Mouse (Mus musculus) hindbrain, embryonic 11.5 days (tissue): ENCODE measurements around the gene Dmgdh. TPM values are rescaled to one million over a fixed set of nuclear protein-coding genes. Genes with fewer than 3 reads are reported as not detected.

Experiments used
- ATAC-seq: fragments of 200-750 bp; cut with Nextera tagmentation; 2 replicates; pipeline ENCODE4 v1.8.0; 2017; ENCODE audit warnings: mild to moderate bottlenecking, moderate TSS enrichment, moderate library complexity; ENCODE audit not compliant: low FRiP score
- DNase-seq: peaks from one replicate; pipeline ENCODE4 v3.0.0-alpha.2; 2015; ENCODE audit warnings: low spot score
- H3K27ac ChIP-seq: fragments of 300-500 bp; sonication (generic); 2 replicates; pipeline ENCODE4 v1.5.1; 2014; ENCODE audit warnings: mild to moderate bottlenecking, low read depth, low read length
- H3K27me3 ChIP-seq: fragments of 300-500 bp; sonication (generic); 2 replicates; pipeline ENCODE4 v1.6.1; 2014; ENCODE audit warnings: mild to moderate bottlenecking, low read length, moderate library complexity, mixed read lengths; ENCODE audit not compliant: control insufficient read depth, insufficient read depth
- H3K36me3 ChIP-seq: fragments of 300-500 bp; sonication (generic); 2 replicates; pipeline ENCODE4 v1.6.1; 2014; ENCODE audit warnings: mild to moderate bottlenecking, low read length, moderate library complexity, mixed read lengths; ENCODE audit not compliant: control insufficient read depth, insufficient read depth
- H3K4me1 ChIP-seq: fragments of 300-500 bp; sonication (generic); replicated peaks from 2 replicates; pipeline ENCODE4 v1.6.1; 2014; ENCODE audit warnings: low read length, mixed read lengths; ENCODE audit not compliant: control insufficient read depth, insufficient read depth
- H3K4me2 ChIP-seq: fragments of 300-500 bp; sonication (generic); replicated peaks from 2 replicates; pipeline ENCODE4 v1.6.1; 2014; ENCODE audit warnings: mild to moderate bottlenecking, low read depth, low read length
- H3K4me3 ChIP-seq: fragments of 300-500 bp; sonication (generic); 2 replicates; pipeline ENCODE4 v1.5.1; 2014; ENCODE audit warnings: low read depth, low read length
- H3K9ac ChIP-seq: fragments of 300-500 bp; sonication (generic); 2 replicates; pipeline ENCODE4 v1.6.1; 2014; ENCODE audit warnings: low read depth, low read length
- H3K9me3 ChIP-seq: fragments of 300-500 bp; sonication (generic); 2 replicates; pipeline ENCODE4 v1.6.1; 2016; ENCODE audit warnings: low read length; ENCODE audit not compliant: control insufficient read depth
- WGBS: fragments of 180-500 bp; shearing (Covaris S2); extraction: QIAGEN DNeasy Blood & Tissue Kit; methylation state at CpG from one replicate; pipeline ENCODE4 v1.1.7; 2014; 5-methylcytosine and 5-hydroxymethylcytosine counted together
- polyA plus RNA-seq: library from polyadenylated mRNA; unstranded; fragments of >200 nt; fragmentation: Nextera tagmentation; extraction: Ambion mirVana; gene quantifications from 2 replicates; pipeline ENCODE4 v1.2.1, GENCODE M21; 2014

The Dmgdh gene
- polyA plus RNA-seq, 1 experiment from 2014 or later = 0.17 TPM

DNA sequence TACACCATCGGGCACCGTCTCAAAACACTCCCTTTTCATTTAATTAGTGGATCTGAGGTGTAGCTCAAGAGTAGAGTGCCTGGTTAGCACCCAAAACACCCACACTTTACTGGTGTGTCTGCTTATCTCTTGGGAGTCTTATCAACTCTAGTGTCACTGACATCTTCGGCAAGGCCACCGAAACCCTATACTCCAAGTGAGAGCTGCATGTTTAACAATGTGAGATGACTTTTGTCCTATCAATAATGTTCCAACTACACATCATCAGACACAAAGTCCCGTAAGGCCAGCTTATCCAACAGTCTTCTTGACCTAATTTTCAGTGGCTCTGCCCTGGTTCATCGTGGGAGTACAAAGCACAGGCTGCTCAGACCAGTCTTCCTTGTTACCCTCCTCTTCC is 20.9 kb upstream of the Dmgdh start:
- WGBS = 89% methylated on average over 6 of the region's 6 CpGs
- H3K4me1 ChIP-seq = no peaks in the 10 kb centered on the region

DNA sequence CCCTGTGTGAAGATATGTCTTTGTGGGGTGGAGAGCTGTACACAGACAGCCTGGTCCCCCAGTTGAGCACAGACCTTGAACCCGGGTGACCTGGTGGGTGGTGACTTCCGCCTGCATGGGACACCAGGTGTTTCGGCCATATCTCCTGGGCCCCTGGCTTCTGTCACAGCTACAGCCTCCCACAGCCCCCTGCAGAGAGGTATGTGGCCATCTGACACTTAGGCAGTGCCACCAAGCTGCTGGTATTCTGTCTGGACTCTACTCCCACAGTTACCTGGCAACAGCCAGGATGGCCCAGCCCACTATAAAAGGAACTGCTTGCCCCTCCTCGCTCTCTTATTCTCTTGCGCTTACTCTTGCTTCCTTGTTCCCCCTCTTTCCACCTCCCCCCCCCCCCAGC is 16.3 kb upstream of the Dmgdh start:
- 76% methylated on average over 5 of the region's 5 CpGs for WGBS
- H3K36me3 ChIP-seq = no peaks in the 10 kb centered on the region
- no peak for ATAC-seq
- no peak overlapping the region for H3K9ac ChIP-seq
- H3K4me3 ChIP-seq = no peak overlapping the region
- no peak for DNase-seq
- no peak overlapping the region for H3K4me2 ChIP-seq
- no peaks in the 10 kb centered on the region for H3K27me3 ChIP-seq
- no peaks in the 10 kb centered on the region for H3K4me1 ChIP-seq
- H3K9me3 ChIP-seq = no peaks in the 10 kb centered on the region
- no peak overlapping the region for H3K27ac ChIP-seq

More for the DNA sequence above, 20.9 kb upstream of the Dmgdh start:
- Histone ChIP-seq H3K4me3 (no peak overlapping the region), H3K4me2 (no peak overlapping the region), H3K27ac (no peak overlapping the region), H3K27me3 (no peaks in the 10 kb centered on the region), H3K9ac (no peak overlapping the region), H3K36me3 (no peaks in the 10 kb centered on the region), H3K9me3 (no peaks in the 10 kb centered on the region)
- ATAC-seq (no peak), DNase-seq (no peak)

DNA sequence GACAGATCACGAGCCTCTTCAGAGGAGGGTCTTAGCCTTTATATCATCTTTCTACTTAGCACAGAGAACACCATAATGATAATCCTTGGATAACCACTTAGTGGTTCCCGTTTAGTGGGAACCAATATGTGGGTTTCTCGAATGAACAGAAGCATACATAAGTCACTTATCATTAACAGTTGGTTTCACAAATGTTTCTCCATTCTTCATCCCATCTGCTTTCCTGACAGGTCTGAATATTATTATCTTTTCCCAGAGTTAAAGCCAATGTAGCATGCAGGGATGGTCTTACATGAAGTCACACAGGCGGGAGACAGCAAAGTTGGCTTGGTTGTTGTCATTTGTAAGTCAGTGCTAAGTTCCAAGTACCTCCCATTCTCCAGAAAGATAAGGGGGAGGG is 6.6 kb upstream of the Dmgdh start:
- Histone ChIP-seq H3K9ac (no peak overlapping the region), H3K27me3 (no peaks in the 10 kb centered on the region), H3K4me2 (no peak overlapping the region), H3K4me3 (no peak overlapping the region), H3K27ac (no peak overlapping the region), H3K4me1 (no peaks in the 10 kb centered on the region), H3K36me3 (no peaks in the 10 kb centered on the region), H3K9me3 (no peaks in the 10 kb centered on the region)
- DNase-seq (no peak), ATAC-seq (no peak)
- 87% methylated on average over 4 of the region's 4 CpGs for WGBS

DNA sequence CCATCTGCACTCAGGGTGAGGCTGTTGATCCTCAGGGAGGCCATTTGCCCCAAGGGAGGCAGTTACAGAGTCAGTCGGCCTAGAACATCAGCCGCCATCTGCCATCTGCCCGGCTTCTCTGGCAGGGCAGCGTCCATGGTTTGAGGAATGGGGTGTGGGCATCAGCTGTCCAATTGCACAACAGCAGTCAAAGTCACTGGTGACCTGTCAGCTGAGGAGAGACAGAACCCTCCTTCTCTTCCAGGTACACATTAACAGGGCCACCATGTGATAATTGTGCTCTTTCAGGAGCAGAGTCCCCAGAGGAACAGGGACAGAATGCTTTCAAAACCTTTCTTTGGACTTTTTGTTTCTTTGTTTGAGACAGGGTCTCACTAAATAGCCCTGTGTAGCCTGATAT is 1.9 kb upstream of the Dmgdh start:
- H3K27me3 ChIP-seq = peaks cover 10% of the 10 kb centered on the region
- H3K4me3 ChIP-seq = no peak overlapping the region
- no peaks in the 10 kb centered on the region for H3K36me3 ChIP-seq
- ATAC-seq = no peak
- no peak overlapping the region for H3K9ac ChIP-seq
- no peak overlapping the region for H3K4me2 ChIP-seq
- no peaks in the 10 kb centered on the region for H3K9me3 ChIP-seq
- 0 out of 2 replicates have a peak, but pooled peaks cover 3% of the 10 kb centered on the region for H3K4me1 ChIP-seq
- no peak overlapping the region for H3K27ac ChIP-seq
- 77% methylated on average over 4 of the region's 4 CpGs for WGBS
- no peak for DNase-seq

DNA sequence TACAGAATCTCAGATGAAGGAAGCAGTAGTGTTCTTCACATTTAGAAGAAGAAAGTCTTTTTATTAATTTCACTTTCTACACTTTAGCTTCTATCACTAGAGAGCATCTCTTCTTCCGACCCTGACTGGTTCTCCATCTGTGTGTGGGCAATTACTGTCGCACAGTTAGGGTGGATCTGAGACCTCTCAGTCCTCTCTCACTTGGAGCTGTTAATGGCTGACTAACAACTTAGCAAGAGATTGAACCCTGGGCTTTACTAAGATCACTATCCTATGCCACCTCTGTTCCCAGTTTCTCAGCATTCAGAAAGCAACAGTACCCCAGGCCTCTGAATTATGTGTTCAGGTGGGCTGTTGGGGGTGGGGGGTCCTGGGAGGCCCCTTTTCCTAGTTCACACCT is 937 bp upstream of the Dmgdh start:
- Histone ChIP-seq H3K9ac (no peak overlapping the region), H3K4me1 (0 out of 2 replicates have a peak, but pooled peaks cover 3% of the 10 kb centered on the region), H3K4me2 (no peak overlapping the region), H3K4me3 (no peak overlapping the region), H3K9me3 (no peaks in the 10 kb centered on the region), H3K27me3 (peaks cover 10% of the 10 kb centered on the region), H3K27ac (no peak overlapping the region), H3K36me3 (no peaks in the 10 kb centered on the region)
- WGBS = 71% methylated on average over 2 of the region's 2 CpGs
- DNase-seq (no peak), ATAC-seq (no peak)

DNA sequence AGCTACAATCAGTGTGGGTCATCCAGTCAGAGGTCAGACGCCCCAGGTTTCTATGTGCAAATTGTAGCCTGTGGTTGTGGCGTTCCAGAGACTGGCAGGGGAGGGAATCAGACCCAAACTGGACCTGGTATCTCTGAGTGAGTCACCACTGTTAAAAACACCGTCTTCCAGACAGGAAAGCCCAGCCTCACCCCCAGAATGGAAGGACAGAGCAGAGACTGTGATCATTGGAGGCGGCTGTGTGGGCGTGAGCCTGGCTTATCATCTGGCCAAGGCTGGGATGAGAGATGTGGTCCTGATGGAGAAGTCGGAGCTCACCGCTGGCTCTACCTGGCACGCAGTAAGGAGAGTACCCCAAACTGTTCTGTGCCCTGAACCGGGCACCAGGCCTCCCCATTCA is 2.6 kb downstream of the Dmgdh start:
- no peaks in the 10 kb centered on the region for H3K9me3 ChIP-seq
- H3K27me3 ChIP-seq = peaks cover 10% of the 10 kb centered on the region
- H3K27ac ChIP-seq = no peak overlapping the region
- H3K36me3 ChIP-seq = no peaks in the 10 kb centered on the region
- 80% methylated on average over 9 of the region's 9 CpGs for WGBS
- H3K4me2 ChIP-seq = no peak overlapping the region
- H3K4me1 ChIP-seq = 0 out of 2 replicates have a peak, but pooled peaks cover 3% of the 10 kb centered on the region
- ATAC-seq (no peak), DNase-seq (no peak)
- no peak overlapping the region for H3K4me3 ChIP-seq
- no peak overlapping the region for H3K9ac ChIP-seq

DNA sequence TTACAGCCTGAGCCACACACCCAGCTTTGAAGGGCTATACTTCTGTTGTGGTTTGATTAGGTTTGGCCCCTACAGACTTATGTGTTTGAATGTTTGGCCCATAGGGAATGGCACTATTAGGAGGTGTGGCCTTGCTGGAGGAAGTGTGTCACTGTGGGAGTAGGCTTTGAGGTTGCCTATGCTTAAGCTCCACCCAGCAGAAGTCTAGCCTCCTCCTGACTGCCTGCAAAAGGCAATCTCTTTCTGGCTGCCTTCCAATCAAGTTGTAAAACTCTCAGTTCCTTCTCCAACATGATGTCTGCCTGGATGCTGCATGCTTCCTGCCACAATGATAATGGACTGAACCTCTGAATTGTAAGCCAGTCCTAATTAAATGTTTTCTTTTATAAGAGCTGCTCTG is 9.1 kb downstream of the Dmgdh start:
- Histone ChIP-seq H3K4me2 (no peak overlapping the region), H3K27me3 (no peaks in the 10 kb centered on the region), H3K9ac (no peak overlapping the region), H3K36me3 (no peaks in the 10 kb centered on the region), H3K9me3 (no peaks in the 10 kb centered on the region), H3K27ac (no peak overlapping the region), H3K4me3 (no peak overlapping the region), H3K4me1 (no peaks in the 10 kb centered on the region; the same call in 1 of the 2 replicates)
- ATAC-seq (no peak), DNase-seq (no peak)

DNA sequence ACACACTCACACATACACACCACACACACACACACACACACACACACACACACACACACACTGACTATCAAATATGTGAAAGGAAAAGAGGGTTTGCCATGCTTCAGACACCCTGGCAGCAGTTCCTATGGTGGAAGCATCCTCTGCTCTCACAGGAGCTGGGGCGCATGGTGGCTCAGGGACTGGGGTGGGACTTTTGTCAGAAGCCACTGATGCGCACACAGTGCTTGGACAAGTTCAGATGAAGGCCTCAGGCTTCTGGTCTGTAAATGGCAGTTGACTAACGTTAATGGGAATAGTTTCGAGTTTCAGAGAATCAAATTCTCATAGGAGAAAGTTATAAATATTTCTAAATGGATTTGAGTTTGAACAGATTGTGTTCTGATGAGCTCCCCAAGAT is 11.0 kb downstream of the Dmgdh start:
- Histone ChIP-seq H3K4me3 (no peak overlapping the region), H3K4me2 (no peak overlapping the region), H3K27ac (no peak overlapping the region), H3K27me3 (no peaks in the 10 kb centered on the region), H3K4me1 (no peaks in the 10 kb centered on the region; the same call in 1 of the 2 replicates), H3K36me3 (no peaks in the 10 kb centered on the region), H3K9me3 (no peaks in the 10 kb centered on the region), H3K9ac (no peak overlapping the region)
- 80% methylated on average over 4 of the region's 4 CpGs for WGBS
- ATAC-seq = no peak
- no peak for DNase-seq

DNA sequence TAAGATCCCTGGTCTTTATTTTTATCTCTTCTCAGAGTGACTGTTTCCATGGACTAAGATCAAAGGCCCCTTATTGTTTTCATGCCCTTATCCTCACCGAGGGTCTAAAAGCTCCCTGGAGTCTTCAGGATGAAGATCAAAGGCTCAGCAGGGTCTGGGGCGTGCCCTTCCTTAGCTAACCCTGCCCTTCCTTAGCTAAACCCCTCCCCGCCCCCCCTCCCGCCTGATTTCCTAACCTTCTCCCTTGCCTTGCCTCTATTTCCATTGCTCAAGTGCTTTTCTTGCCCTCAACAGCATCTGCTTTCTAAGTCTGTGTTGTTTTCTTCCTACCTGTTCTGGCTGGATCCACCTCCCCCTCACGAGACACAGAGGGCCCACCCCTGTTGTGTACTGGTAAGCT is 13.1 kb downstream of the Dmgdh start:
- Histone ChIP-seq H3K4me2 (no peak overlapping the region), H3K27me3 (no peaks in the 10 kb centered on the region), H3K9me3 (no peaks in the 10 kb centered on the region), H3K9ac (no peak overlapping the region), H3K27ac (no peak overlapping the region), H3K4me1 (no peaks in the 10 kb centered on the region; the same call in 1 of the 2 replicates), H3K36me3 (no peaks in the 10 kb centered on the region), H3K4me3 (no peak overlapping the region)
- 7% methylated on average over 5 of the region's 5 CpGs for WGBS
- no peak for ATAC-seq
- no peak for DNase-seq
